Mouse (Mus musculus) R1 (cell line): ENCODE data around the gene Sap30l.
"Not testable (repeated sequence)": the region's sequence is repeated elsewhere in the genome, so short reads cannot be mapped to it uniquely, and the experiment has no call there.

ENCODE experiments used
- DNase-seq: peaks from one replicate; pipeline ENCODE4 v3.0.0-alpha.2; 2018; ENCODE audit warnings: low read depth, low spot score

Gene Sap30l

DNA sequence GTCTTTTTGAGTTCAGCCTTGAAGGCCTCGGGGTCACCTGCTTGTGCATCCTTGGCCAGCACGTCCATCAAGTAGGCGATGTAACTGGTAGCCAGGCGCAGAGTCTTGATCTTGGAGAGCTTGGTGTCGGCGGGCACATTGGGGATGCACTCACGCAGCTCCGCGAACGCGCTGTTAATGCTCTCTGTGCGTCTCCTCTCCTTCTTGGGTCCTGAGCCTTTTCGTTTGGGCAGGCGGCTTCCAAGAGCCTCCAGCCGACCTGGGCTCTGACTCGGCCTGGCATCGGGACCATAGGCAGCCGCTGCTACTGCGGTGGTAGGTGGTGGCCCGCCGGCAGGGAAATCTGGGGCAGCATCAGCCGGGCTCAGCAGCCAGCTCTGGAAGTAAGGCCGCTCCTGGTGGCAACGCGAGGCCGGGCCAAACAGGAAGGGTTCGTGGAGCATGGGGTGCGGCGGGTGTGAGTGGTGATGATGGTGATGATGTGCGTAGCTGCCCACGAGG lies 29.9 kb downstream of the Sap30l start:
- peak; percentile 44 for DNase-seq

DNA sequence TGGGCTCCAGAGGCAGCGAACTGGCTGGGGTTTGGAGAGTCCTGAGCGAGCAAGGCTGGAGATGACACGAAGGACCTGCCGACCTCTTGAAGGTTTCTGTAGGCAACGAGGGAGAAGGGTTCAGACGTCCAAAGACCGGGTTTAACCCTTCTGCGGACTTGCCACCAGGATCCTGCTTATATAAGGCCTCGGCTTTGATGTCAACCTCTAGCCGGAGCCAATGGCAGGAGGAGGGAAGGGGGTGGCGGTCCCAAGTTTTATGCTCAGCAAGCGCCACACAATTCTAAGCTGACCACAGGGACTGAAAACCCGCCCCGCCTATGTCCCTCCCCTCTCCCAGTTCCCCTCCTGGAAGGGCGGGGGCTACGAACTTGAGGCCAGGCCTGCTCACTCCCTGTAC lies 30.4 kb downstream of the Sap30l start:
- DNase-seq = peak; percentile 66

DNA sequence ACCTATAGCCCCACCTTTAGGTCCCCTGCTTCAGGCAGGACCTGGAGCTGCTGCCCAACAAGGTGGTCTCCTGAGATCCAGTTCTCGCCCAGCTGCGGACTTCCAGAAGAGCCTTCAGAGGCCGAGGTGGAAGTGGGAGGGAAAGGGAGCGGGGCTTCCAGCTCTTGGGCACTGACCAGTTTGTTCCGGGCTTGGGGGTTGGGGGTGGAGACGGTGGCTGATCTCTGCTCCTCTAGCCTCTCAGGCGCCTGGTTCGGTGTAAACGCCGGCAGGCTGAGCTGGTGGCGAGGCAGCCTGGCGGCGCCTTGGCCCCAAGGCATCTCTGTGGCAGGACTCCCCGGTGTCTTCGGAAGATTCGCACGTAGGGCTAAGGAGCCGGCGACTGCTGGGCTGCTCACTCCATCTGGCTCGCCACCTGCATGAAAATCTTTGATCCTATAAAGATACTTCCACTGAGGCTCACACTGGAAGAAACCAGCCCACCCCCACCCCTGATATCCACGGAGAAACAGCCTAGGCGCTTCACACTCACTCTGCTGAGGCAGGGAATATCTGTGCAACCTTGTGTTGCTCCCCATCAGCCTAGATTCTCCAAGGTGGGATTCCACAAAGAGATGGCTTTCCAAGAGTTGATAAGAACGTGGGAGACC lies 31.2 kb downstream of the Sap30l start, which contains the start of gene Hand1:
Gene Hand1, minus strand, starts transcription at position 267 of the 650 bp plus-strand sequence.
- DNase-seq = peak; percentile 41

DNA sequence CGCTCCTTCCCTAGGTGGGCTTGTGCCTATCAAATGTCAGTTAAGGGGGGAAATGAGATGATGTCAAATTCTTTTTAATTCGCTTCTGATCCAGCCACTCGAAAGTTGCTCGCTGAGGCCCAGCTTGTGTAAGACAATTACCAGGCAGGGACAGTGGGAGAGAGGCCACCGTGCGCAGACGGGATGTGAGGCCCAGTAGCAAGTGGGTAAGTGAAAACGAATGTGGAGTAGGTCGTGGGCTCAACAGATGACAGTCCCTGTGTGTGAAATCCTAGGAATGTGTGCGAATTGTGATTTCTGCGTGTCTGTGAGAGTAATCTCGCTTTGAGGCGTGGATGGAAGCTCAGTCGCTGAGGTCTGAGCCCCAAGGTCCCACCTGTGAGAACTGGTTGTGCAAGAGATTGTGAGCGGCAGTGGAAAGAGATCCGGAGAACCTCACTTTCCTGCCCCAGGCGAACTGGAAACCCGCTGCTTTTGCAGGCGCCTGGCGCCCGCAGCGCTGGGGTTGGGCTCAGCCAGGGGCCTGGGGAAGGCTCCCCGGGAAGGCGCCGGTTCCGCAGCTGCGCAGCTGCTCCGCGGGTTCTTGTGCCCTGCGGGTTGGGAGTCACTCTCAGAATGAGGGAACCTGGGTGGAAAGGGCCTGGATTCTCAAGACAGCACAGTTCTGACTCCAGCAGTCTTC lies 32.0 kb downstream of the Sap30l start:
- DNase-seq = no peak

DNA sequence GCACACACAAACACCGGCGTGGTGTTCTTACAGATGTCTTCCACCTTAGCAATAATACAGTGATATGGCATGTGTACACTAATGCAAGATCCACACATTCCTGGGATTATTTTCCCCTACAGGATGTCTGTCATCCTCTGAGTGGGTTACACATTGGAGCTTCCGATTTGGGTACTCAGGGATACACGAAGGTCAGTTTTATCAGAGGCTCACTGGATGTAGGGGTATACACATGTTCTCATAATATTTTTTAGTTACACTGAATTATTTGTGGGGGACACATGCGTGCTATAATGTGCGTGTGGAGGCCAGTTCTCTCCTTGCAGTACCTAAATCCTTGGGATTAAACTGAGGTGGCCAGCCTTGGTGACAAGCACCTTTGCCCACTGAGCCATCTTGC lies 32.6 kb downstream of the Sap30l start:
- no peak for DNase-seq

DNA sequence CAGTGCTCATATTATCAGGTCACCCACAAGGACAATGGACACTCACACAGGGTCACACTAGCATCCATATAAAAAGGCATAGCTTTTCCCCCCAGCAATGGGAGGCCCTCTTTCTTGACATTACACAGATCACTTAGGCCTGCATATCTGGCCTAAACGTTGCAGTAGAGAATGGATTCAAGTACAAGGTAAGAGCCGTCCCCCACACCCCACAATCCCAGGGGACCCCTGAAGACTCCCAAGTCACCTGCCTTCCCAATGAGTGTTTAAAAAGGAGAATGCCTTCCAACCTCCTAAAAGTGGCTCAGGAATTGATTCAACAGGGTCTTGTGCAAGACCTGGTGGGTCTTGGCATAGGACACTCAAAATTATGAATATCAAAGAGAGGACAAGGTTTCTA lies 33.9 kb downstream of the Sap30l start:
- DNase-seq = no peak

DNA sequence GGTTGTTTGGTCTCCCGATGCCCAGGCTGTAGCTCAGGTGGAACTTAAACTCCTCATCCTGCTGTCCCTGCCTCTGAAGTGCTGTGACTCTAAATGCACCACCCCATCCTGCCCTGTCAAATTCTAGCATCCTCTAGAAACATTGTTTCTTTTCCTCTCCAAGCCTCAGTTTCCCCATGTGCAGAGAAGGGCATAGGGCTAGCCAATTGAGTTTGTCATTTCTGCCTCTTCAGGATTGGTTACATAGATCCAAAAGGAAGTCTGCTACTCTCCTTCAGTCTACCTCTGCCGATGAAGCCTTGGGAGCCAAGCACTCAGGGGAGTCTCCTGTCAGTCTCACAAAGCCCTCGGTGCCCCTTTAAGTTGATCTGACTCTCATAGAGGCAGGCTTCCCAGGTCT lies 34.5 kb downstream of the Sap30l start:
- DNase-seq = no peak

DNA sequence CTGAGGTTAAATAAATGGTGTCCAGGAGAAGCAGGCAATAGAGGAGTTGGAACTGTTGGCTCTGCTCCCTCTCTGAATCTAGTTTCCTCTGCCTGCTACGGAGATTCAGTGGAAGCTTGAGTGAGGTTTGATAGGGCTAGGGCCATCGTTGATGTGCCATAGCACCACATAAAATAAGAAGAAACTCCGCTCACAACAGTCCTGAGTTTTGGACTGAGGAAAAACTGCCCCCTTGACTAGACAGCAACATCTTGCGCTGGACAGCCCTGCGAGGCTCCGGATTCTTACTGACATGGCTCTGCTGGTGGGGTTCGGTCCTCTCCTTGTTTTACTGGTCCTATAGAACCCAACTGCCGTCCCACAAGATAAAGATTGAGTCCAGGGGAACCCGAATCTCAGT lies 35.0 kb downstream of the Sap30l start:
- DNase-seq = no peak

DNA sequence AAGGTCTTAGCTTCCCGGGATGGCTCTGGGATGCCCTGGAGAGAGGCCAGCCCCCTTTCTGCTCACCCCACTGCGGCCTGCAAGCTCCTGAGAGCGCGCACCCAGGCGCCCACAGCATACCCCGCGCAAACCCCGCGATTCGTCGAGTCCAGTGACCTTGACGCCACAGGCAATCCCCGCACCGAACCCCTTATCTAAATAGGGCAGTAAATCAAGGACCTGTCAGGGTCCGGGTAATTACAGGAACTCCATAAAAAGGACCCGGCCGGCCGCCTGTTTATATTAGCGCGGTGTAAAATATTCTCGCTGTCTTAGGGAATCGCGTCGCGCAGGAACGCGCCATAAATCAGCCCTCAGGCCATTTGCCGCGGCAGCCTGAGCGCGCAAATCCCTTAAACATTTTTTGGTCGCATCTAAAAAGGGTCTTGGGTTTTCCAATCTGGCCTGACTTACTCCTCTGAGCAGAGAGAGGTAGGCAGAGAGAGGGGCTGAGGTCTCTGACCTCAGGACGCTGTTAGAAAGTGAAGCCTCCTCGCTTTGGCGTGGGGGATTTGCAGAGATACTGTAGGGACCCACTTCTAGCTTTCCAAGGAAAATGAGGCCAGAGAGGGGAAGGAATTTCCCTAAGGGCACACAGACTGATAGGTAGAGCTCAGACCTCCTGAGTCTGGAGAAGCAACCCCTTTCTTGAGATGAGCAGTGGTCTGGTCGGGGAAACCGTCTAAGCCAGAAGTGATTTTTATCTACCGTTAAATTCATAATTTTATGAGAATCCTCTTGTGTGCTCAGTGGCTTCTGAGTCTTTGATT lies 35.6 kb downstream of the Sap30l start:
- no peak for DNase-seq

DNA sequence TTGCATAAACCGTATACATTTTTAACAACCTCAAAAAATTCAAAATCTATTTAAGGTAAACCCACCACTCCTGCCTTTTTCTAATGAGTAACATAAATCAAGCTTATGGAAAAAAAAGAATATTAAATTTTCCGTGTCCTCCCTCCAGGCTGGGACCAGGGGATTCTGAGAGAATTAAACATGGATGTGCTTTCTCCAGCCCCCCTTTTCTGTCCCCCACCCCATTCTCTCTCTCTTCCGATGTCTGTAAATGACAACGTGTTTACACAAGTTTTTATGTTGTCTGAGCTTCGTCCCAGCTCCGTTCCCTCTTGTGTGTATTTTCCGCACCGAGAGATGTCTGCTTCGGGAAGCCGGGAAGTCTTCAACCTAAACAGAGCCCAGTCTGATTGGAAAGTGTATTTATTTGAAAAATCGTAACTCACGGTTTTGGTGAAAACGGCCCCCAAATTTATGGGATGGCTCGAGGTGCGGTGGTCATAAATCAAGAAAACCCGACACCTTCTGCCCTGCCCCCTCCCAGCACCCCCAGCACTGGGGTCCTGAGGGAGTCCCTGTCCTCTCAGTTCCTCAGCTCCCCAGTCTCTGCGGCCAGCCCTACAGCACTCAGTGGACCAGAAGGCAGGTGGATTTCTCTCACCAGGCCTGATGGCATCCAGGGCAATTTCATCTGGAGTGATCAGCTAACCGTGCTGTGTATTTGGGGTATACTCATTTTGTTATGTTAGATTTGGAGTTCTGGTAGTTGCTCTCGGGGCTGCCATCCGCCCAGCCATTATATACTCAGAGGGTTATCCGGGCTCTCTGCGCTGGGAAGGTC lies 36.6 kb downstream of the Sap30l start:
- DNase-seq = no peak

DNA sequence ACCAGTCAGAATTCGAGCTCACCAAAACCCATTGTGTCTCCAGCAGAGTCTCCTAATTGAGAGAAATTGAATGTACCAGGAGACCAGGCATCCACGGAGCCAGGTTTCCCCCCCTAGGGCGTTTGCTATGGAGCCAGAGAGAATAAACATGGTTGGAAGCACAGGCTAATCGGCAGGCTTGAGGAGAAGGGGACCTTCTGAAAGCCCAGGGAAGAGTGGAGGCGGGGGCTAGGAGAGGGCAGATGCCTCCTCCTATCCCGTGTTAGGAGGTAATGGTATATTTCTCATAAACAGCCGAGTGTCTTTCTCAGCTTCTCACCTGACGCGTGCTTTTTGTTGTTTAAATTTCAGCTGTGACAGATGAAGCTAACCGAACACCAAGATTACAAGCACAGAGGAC lies 39.5 kb downstream of the Sap30l start:
- no peak for DNase-seq

DNA sequence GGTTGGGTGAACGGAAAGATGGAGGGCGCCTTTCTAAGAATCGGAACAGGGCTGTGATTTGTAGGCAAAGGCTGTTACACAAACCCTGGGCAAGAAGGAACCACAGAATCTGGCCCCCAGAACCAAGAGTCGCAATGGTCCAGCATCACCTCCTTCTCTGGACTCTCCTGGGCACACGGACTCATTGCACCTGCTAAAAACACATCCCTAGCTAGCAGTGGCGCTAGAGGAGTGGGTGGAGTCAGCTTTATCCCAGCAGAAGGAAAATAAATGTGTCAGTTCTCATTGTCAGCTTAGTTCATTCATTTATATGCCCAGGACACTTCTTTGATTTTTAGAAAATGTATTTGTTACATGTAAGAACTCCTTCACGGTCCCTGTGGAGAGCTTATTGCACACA lies 40.0 kb downstream of the Sap30l start:
- DNase-seq = no peak

DNA sequence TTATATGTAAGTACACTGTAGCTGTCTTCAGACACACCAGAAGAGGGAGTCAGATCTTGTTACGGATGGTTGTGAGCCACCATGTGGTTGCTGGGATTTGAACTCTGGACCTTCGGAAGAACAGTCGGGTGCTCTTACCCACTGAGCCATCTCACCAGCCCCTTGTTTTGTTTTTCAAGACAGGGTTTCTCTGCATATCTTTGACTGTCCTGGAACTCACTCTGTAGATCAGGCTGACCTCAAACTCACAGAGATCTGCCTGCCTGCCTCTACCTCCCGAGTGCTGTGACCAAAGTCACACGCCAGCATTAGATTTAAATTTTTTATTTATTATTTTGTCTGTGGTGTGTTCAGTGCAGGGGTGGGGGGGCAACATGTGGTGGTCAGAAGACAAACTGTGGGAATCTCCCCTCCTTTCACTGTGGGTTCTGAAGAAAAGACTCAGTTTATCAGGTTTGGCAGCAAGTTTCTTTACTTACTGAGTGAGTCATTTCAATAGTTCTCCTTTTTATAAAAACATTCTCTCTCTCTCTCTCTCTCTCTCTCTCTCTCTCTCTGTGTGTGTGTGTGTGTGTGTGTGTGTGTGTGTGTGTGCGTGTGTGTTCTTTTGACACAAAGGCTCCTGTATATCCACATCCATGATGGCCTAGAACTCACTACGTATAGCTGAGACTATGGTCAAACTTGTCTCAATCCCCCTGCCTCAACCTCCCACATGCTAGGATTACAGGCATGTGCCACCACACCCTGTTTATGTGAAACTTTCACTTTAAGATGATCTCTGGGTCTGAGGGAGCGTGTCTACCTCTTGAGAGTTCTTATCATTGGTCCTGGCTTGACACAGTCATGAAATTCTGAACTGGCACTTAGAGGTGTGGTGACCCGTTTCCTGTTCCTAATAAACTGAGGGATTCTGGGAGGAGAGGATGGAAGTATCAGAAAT lies 45.3 kb downstream of the Sap30l start:
- DNase-seq = not testable (repeated sequence)

DNA sequence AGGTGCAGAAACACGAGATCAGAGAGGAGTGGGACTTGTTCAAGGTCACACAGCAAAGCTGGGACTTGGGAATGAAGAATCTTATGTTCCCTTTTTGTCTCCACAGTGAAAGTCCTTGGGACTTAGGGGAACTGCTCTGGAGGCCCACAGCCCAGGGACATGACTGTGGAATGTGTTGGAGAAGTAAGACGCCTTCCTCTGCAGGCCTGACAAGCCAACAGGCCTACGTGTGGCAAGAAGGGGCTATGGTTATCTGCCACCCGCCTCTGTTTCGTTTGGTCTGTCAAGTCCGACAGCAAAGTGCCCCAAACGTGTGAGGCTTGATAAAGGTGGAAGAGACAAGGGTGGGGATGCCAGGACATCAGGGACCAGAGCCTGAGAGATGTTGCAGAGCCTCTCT lies 46.0 kb downstream of the Sap30l start:
- DNase-seq = no peak

DNA sequence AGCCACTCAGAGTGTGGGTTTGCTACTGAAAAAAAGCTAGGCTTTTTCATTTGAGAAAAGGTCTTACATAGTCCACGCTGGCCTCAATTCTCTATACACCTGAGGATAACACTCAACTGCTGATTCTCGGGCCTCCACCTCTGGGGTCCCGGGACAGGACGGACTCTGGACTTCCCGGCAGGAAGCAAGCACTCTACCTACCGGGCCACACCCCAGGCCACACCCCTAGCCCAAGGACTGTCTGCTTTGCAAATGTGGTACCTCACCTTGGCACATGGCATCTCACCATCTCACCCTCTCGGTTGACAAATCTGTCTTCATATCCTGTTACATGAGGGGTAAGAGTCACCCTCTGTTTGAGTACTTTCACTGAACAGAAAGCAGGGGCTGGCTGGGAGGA lies 48.9 kb downstream of the Sap30l start:
- DNase-seq = no peak

DNA sequence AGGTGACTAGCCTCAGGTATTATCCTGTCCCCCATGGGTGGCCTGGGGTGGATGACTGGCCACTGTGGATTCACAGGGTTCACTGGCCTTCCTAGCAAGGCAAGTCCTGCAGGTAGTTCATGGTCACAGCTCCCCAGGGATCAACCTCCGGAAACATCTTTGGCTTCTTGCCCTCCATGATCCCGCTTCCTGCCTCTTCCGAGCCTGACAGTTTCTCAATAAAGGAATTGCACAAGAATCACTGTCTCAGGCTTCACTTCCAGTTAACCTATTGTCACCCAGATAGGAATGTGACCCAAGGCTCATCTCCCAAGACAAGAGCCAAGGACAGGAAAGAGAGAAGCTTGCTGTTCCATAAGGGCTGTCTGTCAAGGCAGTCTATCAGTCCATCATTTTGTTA lies 49.5 kb downstream of the Sap30l start:
- DNase-seq = peak; percentile 64

DNA sequence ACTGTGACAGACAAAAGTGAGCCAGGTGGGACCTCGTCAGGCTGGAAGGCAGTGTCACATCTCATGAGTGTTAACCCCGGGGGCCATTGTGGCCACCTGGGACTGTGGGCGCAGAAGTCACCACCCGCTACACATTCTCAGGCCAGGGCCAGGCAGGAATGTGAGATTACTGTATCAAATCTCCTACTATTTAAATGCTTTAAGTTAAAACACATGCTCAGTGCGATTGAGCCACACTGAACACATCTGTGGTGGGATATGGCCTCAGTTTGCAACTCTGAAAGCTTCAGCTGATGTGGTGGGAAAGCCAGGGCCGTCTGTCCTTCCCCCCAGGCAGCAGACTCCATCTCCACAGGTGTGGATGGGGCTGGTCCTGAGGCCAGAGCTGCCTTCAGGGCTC lies 52.1 kb downstream of the Sap30l start:
- no peak for DNase-seq

DNA sequence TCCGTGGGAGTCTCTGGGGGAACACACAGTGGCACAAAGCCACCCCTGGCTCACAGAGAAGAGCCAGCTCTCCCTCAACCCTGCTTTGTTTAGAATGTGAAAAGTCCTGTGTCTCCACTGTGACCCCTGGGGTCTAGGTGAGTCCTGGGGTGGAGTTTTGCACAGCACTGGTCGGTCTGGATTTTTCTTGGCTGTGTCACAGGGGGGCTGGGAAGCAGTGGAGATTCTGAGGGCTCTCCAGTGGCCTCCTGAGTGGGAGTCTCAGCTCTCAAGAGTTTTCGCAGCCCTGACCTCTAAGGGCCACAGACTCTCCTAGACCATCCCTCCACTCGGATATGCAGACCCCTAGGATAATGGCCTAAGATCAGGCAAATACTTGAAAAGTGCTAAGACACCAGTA lies 56.3 kb downstream of the Sap30l start:
- no peak for DNase-seq
